Mouse (Mus musculus): ENCODE results near the gene Tcf3.

Tcf3 gene

GRCm38 (mm10) chr10:80385811-80386734 lies 47.4 kb downstream of the Tcf3 start:
- peak; percentile 29 for DNase-seq (ENCODE audit: low spot score)

- no peak for DNase-seq (ENCODE audit: low spot score)
Observed at GRCm38 (mm10) chr10:80385310-80385709, 48.1 kb downstream of the Tcf3 start.

GRCm38 (mm10) chr10:80384709-80385108 lies 48.7 kb downstream of the Tcf3 start:
- no peak for DNase-seq (ENCODE audit: low spot score)

GRCm38 (mm10) chr10:80384115-80384639 lies 49.3 kb downstream of the Tcf3 start:
- DNase-seq (ENCODE audit: low spot score): no peak

- DNase-seq (ENCODE audit: low spot score): no peak
Observed at GRCm38 (mm10) chr10:80383431-80383830, 50.0 kb downstream of the Tcf3 start.

GRCm38 (mm10) chr10:80382641-80383365 lies 50.6 kb downstream of the Tcf3 start:
- no peak for DNase-seq (ENCODE audit: low spot score)

- DNase-seq (ENCODE audit: low spot score): no peak
Observed at GRCm38 (mm10) chr10:80377716-80378115, 55.7 kb downstream of the Tcf3 start.

GRCm38 (mm10) chr10:80376160-80376559 lies 57.3 kb downstream of the Tcf3 start:
- DNase-seq (ENCODE audit: low spot score): peak; percentile 77

- DNase-seq (ENCODE audit: low spot score): peak; percentile 53
Observed at GRCm38 (mm10) chr10:80374063-80374462, 59.4 kb downstream of the Tcf3 start.

- DNase-seq (ENCODE audit: low spot score): no peak
Observed at GRCm38 (mm10) chr10:80372706-80373105, 60.7 kb downstream of the Tcf3 start.

GRCm38 (mm10) chr10:80371983-80372382 lies 61.5 kb downstream of the Tcf3 start:
- no peak for DNase-seq (ENCODE audit: low spot score)

GRCm38 (mm10) chr10:80371411-80371966 lies 62.0 kb downstream of the Tcf3 start:
- DNase-seq (ENCODE audit: low spot score): no peak

- DNase-seq (ENCODE audit: low spot score): no peak
Observed at GRCm38 (mm10) chr10:80369995-80370747, 63.3 kb downstream of the Tcf3 start.

GRCm38 (mm10) chr10:80368392-80368791 lies 65.1 kb downstream of the Tcf3 start:
- DNase-seq (ENCODE audit: low spot score): no peak

- no peak for DNase-seq (ENCODE audit: low spot score)
Observed at GRCm38 (mm10) chr10:80367954-80368353, 65.5 kb downstream of the Tcf3 start.

GRCm38 (mm10) chr10:80365736-80366135 lies 67.7 kb downstream of the Tcf3 start:
- DNase-seq (ENCODE audit: low spot score): no peak

- no peak for DNase-seq (ENCODE audit: low spot score)
Observed at GRCm38 (mm10) chr10:80363734-80364133, 69.7 kb downstream of the Tcf3 start.
